Mouse (Mus musculus): ENCODE data around the gene Adcy10. TPM values are rescaled to one million over a fixed set of nuclear protein-coding genes. Genes with fewer than 3 reads are reported as not detected.
A peak's percentile ranks its signal among the peaks of the same experiment; 100 is the strongest.

Adcy10 gene
- total RNA-seq, 2 experiments from 2014 or later = not detected

DNA sequence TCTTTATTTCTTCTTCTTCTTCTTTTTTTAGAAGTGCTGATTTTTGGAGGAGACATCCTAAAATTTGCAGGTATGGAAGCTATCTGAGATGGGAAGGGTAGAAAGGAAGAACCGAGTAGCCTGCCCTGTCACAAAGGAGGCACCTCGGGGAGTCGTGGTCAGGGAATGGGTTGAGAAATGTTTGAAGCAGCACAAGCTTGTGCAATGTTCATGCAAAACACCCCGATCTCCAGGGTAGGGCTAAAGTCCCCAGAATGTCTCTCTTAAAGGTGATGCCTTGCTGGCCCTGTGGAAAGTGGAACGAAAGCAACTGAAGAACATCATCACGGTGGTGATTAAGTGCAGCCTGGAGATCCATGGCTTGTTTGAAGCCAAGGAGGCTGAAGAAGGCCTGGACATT lies 21.3 kb downstream of the Adcy10 start:
- DNase-seq = no peak

GRCm38 (mm10) chr1:165510161-165510560 lies 25.2 kb downstream of the Adcy10 start:
- intact Hi-C loops (cut with DNase I) = no loop called here
- DNase-seq = peak; percentile 32 to 40

More for the DNA sequence above, 21.3 kb downstream of the Adcy10 start:
- intact Hi-C loops (cut with DNase I) = loop anchor here (10.0 kb wide), 1 partner anchor 122 kb away; no protein-coding TSS in a partner anchor

DNA sequence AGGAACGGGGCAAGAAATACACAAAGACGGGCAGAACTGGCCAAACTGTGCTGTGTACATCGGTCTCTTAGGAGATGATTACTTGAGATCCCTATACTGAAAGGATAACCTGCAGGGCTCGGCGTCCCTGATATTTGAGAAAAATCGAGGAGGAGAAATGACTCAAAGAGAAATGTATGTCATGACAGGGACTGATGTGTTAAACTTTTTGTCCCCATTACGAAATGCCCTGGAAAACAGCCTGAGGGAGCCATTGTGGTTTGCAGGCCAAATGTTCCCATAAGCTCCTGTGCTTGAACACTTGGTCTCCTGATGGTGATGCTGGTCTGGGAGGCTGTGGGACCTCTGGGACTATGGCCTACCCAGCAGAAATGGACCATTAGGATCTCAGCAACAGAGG lies 35.7 kb downstream of the Adcy10 start:
- intact Hi-C loops (cut with DNase I) = no loop called here

GRCm38 (mm10) chr1:165536079-165536675 lies 51.2 kb downstream of the Adcy10 start:
- DNase-seq = peak; percentile 11 to 29
- intact Hi-C loops (cut with DNase I) = no loop called here

More for the DNA sequence above, 35.7 kb downstream of the Adcy10 start:
- DNase-seq = no peak

DNA sequence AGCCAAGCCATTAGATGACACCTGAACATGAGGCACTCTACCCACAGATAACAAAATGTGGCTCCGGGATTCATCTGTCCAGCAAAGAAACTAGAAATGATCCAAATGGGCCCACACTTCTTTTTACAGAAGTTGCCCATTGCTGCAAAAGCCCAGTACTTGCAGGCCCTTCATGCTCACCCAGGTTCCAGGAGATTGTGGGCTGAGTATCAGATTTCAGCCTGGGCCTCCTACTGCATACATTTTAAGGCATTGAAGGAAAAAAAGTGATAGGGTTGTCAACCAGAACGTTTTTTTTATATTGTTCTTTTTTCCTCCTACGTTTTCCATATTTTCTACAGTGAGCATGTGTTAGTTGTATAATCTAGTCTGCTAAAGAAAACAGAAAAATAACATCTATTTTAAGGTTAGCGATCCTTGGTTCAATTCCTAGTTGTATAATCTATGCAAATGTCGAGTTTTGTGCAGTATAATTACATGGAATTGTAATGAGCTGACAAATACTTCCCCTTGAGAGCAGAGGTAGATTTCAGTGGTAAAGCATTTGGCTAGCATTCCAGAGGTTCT lies 52.3 kb downstream of the Adcy10 start:
- intact Hi-C loops (cut with DNase I) = no loop called here
- DNase-seq = no peak

DNA sequence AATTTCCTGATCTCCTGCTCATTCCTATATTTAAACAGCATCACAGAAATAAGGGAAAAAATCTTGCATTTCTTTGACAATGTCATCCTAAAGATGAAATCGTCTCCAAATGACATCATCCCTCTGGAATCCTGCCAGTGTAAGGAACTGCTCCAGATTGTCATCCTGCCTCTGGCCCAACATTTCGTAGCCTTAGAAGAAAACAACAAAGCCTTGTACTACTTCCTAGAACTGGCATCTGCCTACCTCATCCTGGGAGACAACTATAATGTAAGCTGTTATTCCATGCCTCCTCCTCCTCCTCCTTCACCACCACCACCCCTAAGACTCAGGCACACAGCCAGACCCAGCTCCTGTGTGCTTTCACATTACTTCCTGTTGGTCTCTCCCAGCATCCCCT lies 71.7 kb downstream of the Adcy10 start:
- intact Hi-C loops (cut with DNase I) = no loop called here
- DNase-seq = no peak

- DNase-seq = no peak
- intact Hi-C loops (cut with DNase I) = no loop called here
Observed at GRCm38 (mm10) chr1:165559073-165559472, 74.1 kb downstream of the Adcy10 start.

DNA sequence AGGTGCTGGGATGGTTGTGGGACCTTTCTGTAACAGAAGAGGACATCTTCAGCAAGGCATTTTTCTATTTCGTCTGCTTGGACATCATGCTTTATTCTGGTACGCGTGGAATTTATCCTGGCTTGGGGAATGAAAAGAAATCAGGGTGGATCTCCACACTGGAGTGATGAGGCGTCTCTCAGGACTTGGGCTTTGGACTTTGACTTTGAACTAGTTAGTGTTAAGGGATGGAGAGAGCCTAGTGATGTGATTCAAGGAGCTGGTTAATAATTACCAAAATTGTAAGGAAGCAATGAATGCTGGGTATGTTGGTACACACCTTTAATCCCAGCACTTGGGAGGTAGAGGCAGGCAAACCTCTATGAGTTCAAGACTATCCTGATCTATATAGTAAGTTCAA lies 80.3 kb downstream of the Adcy10 start:
- no peak for DNase-seq
- intact Hi-C loops (cut with DNase I) = no loop called here

DNA sequence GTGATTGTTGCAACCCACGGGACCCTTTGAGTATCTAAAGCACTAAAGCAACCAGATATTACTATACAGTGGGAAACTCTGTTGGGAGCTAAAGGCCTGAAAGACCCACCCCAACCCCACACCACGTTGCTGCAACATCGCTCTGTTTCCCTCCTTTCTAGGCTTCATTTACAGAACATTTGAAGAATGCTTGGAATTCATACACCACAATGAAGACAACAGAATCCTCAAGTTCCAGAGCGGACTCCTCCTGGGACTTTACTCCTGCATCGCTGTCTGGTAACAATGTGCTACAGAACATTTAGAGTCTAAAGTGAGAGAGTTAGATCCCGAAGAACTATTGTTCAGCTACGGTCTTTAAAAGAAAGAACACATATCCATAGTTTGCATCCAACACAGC lies 82.5 kb downstream of the Adcy10 start:
- DNase-seq = no peak
- intact Hi-C loops (cut with DNase I) = no loop called here

DNA sequence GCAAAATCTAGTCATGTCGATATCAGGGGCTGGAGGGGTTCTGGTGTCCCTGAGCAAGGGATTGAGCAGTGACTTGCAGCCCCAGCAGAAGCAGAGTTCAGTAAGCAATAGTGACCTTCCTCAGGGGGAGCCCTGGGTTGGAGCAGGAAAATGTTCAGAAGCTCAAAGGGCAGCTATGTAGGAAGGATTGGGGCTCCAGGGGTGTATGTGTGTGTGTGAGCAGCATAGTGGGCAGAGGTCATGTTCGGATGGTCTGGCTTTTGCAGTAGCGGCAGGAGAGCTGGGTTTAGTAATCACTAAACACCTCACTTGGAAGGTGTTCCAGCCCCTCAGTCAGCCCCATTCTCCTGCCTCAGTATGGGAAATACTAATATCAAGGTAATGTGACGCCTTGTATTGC lies 91.0 kb downstream of the Adcy10 start:
- intact Hi-C loops (cut with DNase I) = no loop called here
- DNase-seq = no peak

DNA sequence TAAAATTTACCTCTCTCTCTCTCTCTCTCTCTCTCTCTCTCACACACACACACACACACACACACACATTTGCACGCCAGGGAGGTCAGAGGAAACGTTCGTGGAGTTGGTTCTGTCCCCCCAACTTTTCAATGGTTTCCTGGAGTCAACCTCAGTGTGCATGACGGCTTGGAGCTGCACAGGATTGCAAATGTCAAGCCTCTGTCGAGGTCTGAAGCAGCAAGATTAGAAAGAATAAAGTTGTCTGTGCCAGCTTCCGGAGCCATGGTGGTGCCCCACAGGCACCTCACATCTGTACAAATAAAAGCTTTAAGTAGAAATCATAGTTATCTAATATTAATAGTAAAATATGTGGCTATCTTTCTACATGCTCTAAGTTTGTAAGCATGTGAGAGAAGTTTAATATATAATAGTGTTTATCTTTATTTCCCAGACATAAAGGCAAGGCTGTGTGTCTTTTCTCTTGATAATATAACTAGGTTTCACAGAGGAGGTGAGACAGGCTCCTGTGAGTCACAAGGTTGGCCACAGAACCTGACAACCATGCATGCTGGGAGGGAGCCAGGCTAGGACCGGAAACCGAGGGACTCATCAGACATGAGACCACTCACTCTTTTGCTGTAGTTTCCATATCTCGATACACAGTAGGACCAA lies 91.6 kb downstream of the Adcy10 start:
- no peak for DNase-seq
- intact Hi-C loops (cut with DNase I) = no loop called here

DNA sequence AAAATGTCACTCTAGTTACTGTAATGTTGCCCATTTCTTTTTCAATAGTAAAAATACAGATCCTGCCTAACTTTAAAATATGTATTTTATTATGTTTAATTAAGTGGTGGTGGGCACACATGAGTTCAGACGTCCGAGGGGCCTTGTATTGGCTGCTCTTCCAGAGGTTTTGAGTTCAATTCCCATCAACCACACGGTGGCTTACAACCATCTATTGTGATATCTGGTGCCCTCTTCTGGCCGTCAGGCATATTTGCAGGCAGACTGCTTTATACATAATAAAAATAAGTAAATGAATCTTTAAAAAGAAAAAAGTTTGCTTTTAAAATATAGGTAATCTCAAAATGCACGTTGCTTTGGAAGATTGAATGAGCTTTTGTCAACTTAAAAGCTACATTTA lies 94.3 kb downstream of the Adcy10 start:
- no peak for DNase-seq
- intact Hi-C loops (cut with DNase I) = no loop called here

GRCm38 (mm10) chr1:165581255-165581654 lies 96.3 kb downstream of the Adcy10 start:
- no peak for DNase-seq
- intact Hi-C loops (cut with DNase I) = loop anchor here (5.0 to 10.0 kb wide), 2 partner anchors 181 to 196 kb away; partner anchors contain the start of gene Creg1

- intact Hi-C loops (cut with DNase I) = loop anchor here (1.0 to 10.0 kb wide), 5 partner anchors 57 to 199 kb away; partner anchors contain the start of gene Creg1
Observed at GRCm38 (mm10) chr1:165583529-165584184, 98.7 kb downstream of the Adcy10 start.

GRCm38 (mm10) chr1:165585389-165586104 lies 100.6 kb downstream of the Adcy10 start:
- no peak for DNase-seq
- intact Hi-C loops (cut with DNase I) = loop anchor here (5.0 to 10.0 kb wide), 2 partner anchors 201 to 367 kb away; no protein-coding TSS in a partner anchor

More at GRCm38 (mm10) chr1:165583529-165584184, 98.7 kb downstream of the Adcy10 start:
- peak; percentile 91 to 93 for DNase-seq

DNA sequence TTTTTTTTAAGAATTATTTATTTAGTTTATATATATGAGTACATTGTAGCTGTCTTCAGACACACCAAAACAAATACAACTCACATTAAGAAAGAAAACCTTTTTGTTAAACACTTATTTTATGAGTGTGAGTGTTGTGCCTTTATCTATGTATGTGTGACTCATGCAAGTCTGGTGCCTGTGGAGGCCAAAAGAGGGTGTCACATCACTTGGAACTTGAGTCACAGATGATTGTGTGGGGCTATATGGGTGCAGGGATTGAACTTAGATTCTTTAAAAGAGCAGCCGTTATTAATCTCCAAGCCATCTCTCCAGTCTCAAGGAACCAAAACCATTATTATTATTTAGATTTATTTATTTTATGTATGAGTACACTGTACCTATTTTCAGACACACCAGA lies 101.4 kb downstream of the Adcy10 start:
- intact Hi-C loops (cut with DNase I) = loop anchor here (5.0 to 10.0 kb wide), 2 partner anchors 202 to 366 kb away; no protein-coding TSS in a partner anchor

DNA sequence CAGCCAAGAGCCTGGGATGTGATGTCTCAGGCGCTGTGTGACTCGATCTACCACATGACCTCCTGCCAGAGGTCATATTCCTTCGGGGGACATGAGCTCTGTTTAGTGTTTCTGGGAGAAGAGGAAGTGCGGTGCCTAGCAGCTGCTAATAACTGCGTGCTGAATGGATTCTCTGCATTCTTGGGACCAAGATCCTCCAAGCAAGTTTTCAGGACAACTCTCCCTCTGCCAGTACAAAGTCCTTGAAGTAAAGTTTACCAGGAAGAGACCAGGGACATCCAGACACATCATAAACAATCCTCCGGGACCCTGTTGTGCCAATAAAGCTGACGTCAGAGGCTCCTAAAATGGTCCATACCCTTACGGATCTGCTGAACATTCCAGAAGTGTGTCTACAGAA lies 102.9 kb downstream of the Adcy10 start:
- intact Hi-C loops (cut with DNase I) = loop anchor here (2.0 to 10.0 kb wide), 4 partner anchors 31 to 364 kb away; partner anchors contain the start of gene Mpzl1
- DNase-seq = no peak

More for the DNA sequence above, 101.4 kb downstream of the Adcy10 start:
- no peak for DNase-seq

DNA sequence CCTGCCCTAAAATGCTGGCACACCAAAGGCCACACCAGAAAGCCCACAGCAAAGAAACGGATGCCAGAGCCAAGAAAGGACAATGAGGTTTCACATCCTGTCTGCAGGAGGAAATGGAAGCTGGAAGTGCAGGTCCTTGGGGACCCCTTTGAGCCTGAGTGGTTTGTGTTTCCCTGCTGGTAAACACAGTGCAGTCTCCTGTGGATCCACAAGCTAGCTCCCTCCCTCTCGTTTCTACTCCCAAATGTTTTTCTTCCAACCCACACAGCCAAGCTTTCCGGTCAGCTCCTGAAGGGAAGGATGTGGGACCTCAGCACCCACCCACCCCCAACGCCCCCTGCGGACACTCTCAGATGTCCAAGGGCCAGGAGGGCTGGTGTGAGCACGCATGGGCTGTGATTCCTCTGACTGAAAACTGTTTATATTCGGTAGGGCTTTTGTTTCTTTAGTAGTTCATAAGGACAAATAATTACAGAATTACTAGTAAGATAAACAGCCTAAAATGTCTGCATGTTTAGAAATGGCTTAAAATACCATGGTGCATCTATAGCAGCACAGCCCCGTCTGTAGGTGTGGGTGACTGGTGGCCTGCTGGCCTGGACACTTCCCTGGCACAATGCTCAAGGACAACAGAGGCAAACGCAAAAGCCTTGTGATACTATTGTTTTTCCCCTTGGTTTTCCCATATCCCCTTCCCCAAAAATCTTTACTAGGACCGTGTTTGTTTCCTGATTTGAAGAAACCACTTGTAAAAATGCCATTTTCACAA lies 104.5 kb downstream of the Adcy10 start:
- peak; percentile 48 to 61 for DNase-seq
- intact Hi-C loops (cut with DNase I) = loop anchor here (2.0 to 10.0 kb wide), 4 partner anchors 29 to 363 kb away; partner anchors contain the start of gene Mpzl1

GRCm38 (mm10) chr1:165590760-165591159 lies 105.8 kb downstream of the Adcy10 start:
- no peak for DNase-seq
- intact Hi-C loops (cut with DNase I) = no loop called here
